14 mouse cellular contexts compared by ENCODE assay signal in the genomic region with DNA sequence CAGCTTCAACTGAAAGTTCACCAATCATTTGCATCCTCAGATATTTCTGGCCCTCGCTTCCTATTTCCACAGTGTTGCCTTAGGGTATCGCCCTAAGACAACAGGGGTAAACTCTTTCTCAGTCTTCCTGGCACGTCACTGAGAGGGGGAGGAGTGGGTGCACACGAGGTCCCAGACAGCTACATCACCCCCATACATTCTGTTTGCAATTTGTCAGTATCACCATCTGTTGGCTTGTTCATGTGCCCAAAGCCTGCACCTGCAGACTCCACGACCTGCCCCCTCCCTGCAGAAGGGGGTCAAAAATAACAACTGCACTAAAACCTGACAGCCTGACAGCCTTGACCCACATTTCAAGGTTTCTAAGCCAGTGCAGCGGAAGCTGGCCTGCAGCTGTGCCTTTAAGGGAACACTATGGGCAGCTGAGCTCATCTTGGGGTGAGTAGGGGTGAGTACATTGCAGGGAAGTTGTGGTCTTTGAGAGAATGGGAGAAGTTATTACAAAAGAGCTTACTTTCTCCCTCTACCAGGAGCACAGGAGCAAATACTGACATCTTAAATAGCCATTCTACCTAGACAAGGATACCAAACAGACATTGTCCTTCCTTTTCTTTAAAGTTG. TPM values are rescaled to one million over a fixed set of nuclear protein-coding genes. Genes with fewer than 3 reads are reported as not detected.
DNase-seq lines count a peak whose midpoint lies in the region; ATAC-seq and TF ChIP-seq lines count a peak whose summit lies in the region.
"Had no signal": no experiment of that assay in that cellular context is flagged by ENCODE, and none has a peak within 500 bp of the region (broad histone marks: within the 10 kb centered on the region; RNA-seq: fewer than 3 reads in every experiment).

No protein-coding gene starts in this region.

- H3K36me3 ChIP-seq in liver, adult 2 months (ENCODE audit: control insufficient read depth, insufficient read depth, low read length) = no peaks in the 10 kb centered on the region
- no peaks in the 10 kb centered on the region for H3K36me3 ChIP-seq in liver, embryonic 12.5 days
- H3K36me3 ChIP-seq in megakaryocyte, embryonic 14.5 days (replicated peaks; ENCODE audit: low read length) = no peaks in the 10 kb centered on the region
- H3K36me3 ChIP-seq: embryonic facial prominence, embryonic 10.5 days; midbrain, embryonic 15.5 days had no signal

- ATAC-seq in liver, embryonic 12.5 days = no peak
- ATAC-seq: activated CD4-positive, CD25-positive, alpha-beta regulatory T cell, adult 4 months; hindbrain, embryonic 16.5 days; midbrain, embryonic 15.5 days had no signal

- H3K4me2 ChIP-seq in liver, embryonic 12.5 days = no peak overlapping the region
- H3K4me2 ChIP-seq: midbrain, embryonic 15.5 days had no signal

- no peak for TF ChIP-seq CTCF in liver, adult 2 months (IDR thresholded peaks at IDR 0.05; ENCODE audit: low read depth, low read length)

- no peaks in the 10 kb centered on the region for H3K79me2 ChIP-seq in liver, adult 2 months (ENCODE audit: control insufficient read depth, insufficient read depth, low read length)

- no peaks in the 10 kb centered on the region for H3K27me3 ChIP-seq in liver, adult 2 months (ENCODE audit: control insufficient read depth, insufficient read depth, low read length)
- H3K27me3 ChIP-seq in liver, embryonic 12.5 days (replicated peaks) = peaks cover 34% of the 10 kb centered on the region; the same call in 1 of the 2 replicates
- H3K27me3 ChIP-seq in megakaryocyte, embryonic 14.5 days (replicated peaks) = peaks cover 19% of the 10 kb centered on the region
- H3K27me3 ChIP-seq: midbrain, embryonic 15.5 days had no signal

- no peaks in the 10 kb centered on the region for H3K9me3 ChIP-seq in liver, embryonic 12.5 days (replicated peaks)
- H3K9me3 ChIP-seq in megakaryocyte, embryonic 14.5 days = peaks cover 5% of the 10 kb centered on the region; the same call in 1 of the 2 replicates
- H3K9me3 ChIP-seq: embryonic facial prominence, embryonic 10.5 days; midbrain, embryonic 15.5 days had no signal

- TF ChIP-seq POLR2A in liver, adult 2 months (IDR thresholded peaks at IDR 0.05; ENCODE audit: extremely low read depth, insufficient read depth, low read length) = no peak

- peak; percentile 11 for DNase-seq in liver, adult 2 months (ENCODE audit: extremely low read depth, low read depth, low spot score)
- DNase-seq in brain, adult 2 months (ENCODE audit: low read depth, low spot score) = peak; percentile 57
- DNase-seq in thymus, postnatal 25 days = peak; percentile 84
- DNase-seq in layer of hippocampus, adult 8-10 months (ENCODE audit: low spot score in 2 of 2) = no peak
- no peak for DNase-seq in embryo, embryonic 10.5 days (ENCODE audit: low spot score)
- DNase-seq: kidney, postnatal 10 days; lung, adult 2 months; right cerebral cortex, postnatal 4 days had no signal

- 80% methylated on average over 6 of the region's 6 CpGs for WGBS in liver, adult 2 months
- WGBS in liver, embryonic 12.5 days (ENCODE audit: insufficient replicate concordance) = 50% methylated on average over 6 of the region's 6 CpGs

- H3K27ac ChIP-seq in liver, adult 2 months (replicated peaks; ENCODE audit: insufficient read depth, low read depth, low read length) = no peak overlapping the region
- H3K27ac ChIP-seq in liver, embryonic 12.5 days = no peak overlapping the region
- H3K27ac ChIP-seq: embryonic facial prominence, embryonic 10.5 days; midbrain, embryonic 15.5 days had no signal

- H3K4me3 ChIP-seq in liver, adult 2 months (ENCODE audit: insufficient read depth, low read depth, low read length) = no peak overlapping the region
- H3K4me3 ChIP-seq in liver, embryonic 12.5 days = no peak overlapping the region
- peak overlapping the region; percentile 50 for H3K4me3 ChIP-seq in megakaryocyte, embryonic 14.5 days (replicated peaks)
- H3K4me3 ChIP-seq: embryonic facial prominence, embryonic 10.5 days; midbrain, embryonic 15.5 days had no signal

- H3K4me1 ChIP-seq in liver, adult 2 months (ENCODE audit: control insufficient read depth, insufficient read depth, low read length) = no peaks in the 10 kb centered on the region
- H3K4me1 ChIP-seq in liver, embryonic 12.5 days = peaks cover 23% of the 10 kb centered on the region
- peaks cover 12% of the 10 kb centered on the region for H3K4me1 ChIP-seq in megakaryocyte, embryonic 14.5 days
- H3K4me1 ChIP-seq: midbrain, embryonic 15.5 days had no signal

- H3K9ac ChIP-seq in liver, adult 2 months (ENCODE audit: low read depth, low read length) = no peak overlapping the region
- H3K9ac ChIP-seq in liver, embryonic 12.5 days = no peak overlapping the region
- H3K9ac ChIP-seq: midbrain, embryonic 15.5 days had no signal

RNA-seq across cellular contexts. Expression of a gene that starts 58.8 kb away (rescaled TPM):
- 64.2 and 77.9 TPM in 2 replicates for total RNA-seq in liver, adult 2 months (2014; rRNA removed)
- polyA plus RNA-seq in liver, adult 2 months (2012; rRNA removed) = 25.8 and 28.2 TPM in 2 replicates
- 42.0 and 42.1 TPM in 2 replicates for polyA plus RNA-seq in liver, embryonic 12.5 days (2016; fragmentation: Nextera tagmentation; extraction: Ambion mirVana)
- 1.4 and 1.5 TPM in 2 replicates for polyA plus RNA-seq in megakaryocyte, embryonic 14.5 days (2012; ENCODE audit: insufficient read depth, low replicate concordance)
- total RNA-seq in layer of hippocampus, adult 8-10 months (2022) = 10 to 100 TPM; 53.6 to 57.1 (median 55.0) TPM

Comparison
In these comparisons a context has a peak if more than half of its experiments do, and no peak if none do; other contexts are left out.
1. DNase-seq: peak in liver, adult 2 months (single experiment), brain, adult 2 months (single experiment) and thymus, postnatal 25 days (single experiment); none in layer of hippocampus, adult 8-10 months (0 of 2) and embryo, embryonic 10.5 days (single experiment).
2. RNA of a gene that starts 58.8 kb away (polyA plus RNA-seq): 42.0 to 42.1 TPM in liver, embryonic 12.5 days and 25.8 to 28.2 TPM in liver, adult 2 months; 1.4 to 1.5 TPM in megakaryocyte, embryonic 14.5 days; every median in the first group is over 10 times any median in the second.